Mouse (Mus musculus): ENCODE results near the gene Palld.

The Palld gene

DNA sequence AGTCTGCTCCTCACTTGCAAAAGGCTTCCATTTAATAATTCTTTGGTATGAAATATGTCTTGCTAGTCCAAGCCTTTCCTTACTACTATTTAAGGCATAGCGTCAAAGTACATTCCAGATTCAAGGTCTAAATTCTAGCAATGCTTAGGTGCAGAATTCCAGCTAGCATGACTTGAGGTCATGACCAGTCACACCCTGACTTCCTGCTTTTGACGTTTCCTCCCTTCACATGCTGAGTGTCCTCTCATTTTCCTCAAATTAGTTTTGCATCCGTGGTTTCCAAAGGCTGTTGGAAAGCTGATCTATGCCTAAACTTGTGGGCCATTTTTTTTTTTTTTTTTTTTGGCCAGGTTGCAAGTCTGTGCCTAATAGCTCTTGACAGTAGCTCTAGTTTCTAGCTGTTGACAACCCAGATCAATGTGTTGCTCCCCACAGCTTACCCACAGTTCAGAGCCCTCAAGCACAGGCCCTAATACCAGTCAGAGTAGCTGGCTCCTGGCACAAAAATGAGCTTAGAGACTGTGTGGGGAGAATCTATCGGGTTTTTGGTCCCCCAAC is 327.3 kb downstream of the Palld start:
- DNase-seq: no peak

DNA sequence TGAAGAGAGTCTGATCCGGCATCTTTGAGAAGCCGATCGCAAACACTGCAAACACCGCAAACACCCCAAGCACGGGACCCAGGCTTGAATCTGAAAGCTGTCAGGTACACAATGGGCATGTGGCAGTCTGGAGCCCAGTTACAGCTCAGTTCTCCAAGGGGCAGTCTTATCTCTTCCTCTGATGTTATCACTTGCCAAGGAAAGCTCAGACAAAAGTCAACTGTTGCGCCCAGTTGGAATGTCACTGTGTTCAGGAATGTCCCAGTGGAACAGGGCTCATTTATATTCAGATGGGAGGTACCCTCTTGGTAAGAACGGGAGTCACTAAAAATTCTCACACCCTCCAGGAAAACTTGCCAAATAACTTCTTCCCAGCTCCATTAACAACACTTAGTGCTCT is 328.0 kb downstream of the Palld start:
- no peak for DNase-seq

DNA sequence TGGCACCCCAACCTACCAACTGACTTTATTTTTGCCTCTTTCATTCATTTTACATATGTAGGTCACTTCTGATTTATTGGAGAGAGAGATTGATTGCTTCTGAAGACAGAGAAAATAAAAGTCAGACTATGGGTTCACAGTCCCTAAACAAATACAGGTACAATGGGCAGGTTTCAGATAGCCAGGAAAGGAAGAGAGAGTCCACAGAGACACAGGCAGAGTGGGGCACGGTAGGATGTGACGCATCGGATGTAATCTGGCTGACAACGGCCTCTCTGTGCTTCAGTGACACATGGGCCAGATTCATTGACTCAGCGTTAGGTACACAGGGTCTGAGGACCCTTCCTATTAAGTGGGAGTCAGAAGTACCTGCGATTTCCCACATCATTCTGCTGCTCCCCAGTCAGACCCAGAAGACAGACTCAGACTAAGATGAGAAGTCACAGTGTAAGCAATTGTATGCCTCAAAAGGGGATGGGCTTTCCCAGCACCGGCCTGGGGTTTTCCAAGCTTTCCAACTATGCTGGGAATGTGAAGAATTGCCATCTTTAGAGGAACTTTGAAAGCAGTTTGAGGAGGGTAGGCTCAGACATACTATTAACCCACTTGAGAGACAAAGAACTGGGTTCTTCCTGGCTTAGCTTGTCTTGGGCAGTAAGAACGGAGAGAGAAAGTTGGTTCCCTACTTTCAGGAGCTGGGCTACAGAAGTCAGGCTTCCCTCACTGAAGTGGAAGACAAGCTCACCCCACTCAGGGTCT is 329.1 kb downstream of the Palld start:
- DNase-seq: no peak

DNA sequence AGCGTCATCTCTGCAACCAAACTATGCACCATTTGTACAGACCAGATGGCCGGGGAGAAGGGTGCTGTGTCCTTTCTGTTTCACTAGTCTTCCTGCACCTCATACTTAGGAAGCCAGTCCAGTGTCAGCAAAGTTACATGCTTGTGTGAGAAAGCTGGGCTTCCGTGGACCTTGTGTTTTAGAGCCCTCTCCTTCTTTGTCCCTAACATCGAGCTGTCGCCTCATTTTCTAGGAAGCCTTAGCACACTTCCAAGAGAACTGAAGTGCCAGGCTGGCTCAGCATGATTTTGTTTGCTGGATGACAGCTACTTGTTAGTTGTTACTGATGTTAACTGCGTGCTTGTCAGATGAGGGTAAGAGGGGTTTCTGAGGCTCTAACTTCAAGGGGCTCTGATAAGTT is 329.8 kb downstream of the Palld start:
- DNase-seq: no peak

DNA sequence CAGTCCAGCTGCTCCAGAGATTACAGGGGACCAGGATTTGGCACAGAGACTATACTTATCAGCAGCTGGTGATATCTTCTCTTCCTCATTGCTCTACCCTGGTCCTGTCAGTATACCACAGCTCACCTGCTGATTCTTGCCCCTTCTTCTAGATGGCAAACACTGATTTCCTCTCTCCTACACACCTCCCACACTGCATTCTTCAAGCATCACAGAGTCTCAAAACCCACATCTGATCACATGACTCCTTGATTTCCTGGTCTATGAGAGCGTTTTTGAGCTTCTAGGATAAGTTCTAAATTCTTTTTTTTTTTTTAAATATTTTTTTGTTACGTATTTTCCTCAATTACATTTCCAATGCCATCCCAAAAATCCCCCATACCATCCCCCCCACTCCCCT is 331.9 kb downstream of the Palld start:
- DNase-seq: no peak

DNA sequence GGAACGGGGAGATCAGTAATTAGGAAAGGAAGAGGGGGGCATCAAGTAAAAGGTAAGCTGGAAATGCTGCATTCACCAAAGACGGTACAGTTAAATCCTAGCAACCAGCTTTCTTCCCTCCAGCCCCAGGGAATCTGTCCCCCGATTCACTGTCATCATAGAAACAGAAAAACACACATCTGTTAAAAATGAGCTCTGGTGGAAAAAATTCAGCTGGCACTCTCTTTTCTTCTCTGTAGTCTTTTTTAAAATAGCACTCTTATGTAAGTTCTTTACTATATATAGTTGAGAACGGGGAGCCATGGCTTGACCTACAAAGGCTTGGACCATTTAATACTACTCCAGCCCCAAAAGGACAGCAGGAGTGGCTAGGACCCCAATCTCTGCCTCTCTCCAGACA is 332.8 kb downstream of the Palld start:
- no peak for DNase-seq

DNA sequence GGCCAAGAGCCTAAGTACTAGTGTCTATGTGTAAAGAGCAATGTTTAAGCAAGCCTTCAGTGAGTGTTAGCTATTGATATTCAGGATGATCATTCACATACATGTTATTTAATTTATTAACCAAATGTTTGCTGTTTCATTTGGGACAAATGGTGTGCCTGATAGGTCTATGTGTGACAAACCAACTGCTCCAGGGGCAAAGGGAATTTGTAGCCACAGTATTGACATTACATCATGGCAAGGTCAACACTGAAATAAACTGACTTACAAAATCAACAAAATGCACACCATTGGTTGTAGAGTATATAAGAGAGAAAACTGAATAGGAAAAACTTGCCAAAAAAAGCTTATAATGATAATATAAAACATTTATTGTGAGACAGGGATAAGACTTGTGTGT is 333.3 kb downstream of the Palld start:
- no peak for DNase-seq

DNA sequence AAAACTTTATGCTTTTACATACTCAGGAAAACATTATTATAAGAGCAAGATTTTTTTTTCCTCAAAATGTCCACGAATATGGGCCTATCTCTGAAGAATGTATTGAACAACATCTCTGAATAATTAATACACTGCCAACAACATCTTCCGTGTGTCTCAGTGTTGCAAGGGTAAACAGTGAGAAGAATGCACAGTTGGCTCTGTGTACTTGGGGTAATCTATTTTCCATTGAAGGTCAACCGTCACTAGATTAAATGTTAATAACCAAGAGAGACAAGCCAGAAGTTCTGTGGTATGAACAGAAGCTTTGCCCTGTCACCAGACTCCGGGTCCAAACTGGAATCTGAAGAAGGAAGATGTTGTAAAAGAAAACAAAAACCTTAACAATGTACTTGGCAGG is 339.1 kb downstream of the Palld start:
- no peak for DNase-seq

DNA sequence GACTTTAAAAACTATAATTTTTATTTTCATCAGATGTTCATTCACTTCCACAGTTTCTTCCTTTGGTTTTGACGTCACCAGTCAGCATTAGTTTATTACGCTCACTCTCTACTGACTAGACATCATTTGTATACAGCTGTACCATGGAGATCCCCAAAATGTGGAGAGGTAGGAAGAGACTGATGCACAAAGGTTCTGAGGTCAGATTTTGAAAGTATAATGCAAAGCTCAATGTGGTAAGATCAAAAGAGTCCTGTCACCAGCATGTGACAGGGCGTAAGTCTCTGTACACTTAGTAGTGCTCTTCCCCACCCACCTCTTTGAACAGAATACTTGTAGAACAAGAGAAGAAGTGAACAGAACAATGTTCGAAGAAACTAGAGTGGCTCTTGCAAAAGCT is 339.9 kb downstream of the Palld start:
- DNase-seq: no peak

DNA sequence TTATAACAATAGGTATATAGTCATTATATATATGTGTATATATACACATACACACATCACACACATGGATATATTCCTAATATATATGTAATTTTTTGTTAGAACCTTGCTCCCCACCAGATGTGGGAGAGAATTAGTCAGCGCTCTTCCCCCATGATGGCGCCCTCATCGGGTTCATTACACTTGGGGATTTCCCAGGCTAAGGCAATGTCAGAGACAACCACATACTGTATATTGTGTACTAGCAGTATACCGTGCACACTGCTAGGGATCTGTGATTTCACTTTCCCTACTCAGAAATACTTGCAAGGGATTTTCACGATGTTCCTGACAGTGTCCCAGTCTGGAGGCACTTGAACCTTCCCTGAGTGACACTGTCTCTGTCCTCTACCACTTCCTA is 341.3 kb downstream of the Palld start:
- DNase-seq: no peak

DNA sequence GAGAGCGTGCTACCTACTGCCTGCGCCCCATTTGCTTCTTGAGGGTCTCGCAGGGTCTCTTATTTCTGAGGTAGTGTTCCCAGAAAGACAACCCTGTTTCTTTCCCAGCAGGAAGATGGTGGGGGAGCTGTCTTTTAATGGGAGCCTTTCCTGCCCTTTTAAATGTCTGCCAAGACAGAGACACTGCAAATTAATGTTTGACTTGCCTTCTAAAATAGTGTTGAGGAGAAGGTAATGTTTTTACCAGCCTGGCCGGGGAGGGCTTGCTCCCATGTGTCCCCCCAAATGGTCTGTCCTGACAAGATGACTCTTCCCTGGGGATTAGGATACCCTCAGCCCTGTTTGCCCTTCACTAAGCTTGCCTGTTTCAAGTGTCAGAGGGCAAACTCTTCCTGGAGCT is 342.5 kb downstream of the Palld start:
- no peak for DNase-seq

DNA sequence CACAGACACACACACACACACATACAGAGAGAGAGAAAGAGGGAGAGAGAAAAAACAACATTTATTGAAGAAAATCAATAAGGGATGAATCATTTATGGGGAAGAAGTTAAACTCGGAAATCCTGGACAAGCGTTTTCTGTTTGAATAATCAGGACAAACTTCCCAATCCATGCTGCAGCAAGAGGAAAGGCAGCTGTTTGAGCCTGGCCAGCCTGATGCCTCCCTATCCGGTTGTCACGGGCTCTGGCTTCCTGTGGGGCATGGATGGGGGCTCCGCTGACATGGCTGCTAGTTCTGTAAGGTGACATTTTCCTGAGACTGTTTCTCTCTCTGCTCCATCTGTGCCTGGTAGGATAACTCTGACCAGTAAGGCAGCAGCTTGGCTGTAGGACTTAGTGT is 343.0 kb downstream of the Palld start:
- no peak for DNase-seq

DNA sequence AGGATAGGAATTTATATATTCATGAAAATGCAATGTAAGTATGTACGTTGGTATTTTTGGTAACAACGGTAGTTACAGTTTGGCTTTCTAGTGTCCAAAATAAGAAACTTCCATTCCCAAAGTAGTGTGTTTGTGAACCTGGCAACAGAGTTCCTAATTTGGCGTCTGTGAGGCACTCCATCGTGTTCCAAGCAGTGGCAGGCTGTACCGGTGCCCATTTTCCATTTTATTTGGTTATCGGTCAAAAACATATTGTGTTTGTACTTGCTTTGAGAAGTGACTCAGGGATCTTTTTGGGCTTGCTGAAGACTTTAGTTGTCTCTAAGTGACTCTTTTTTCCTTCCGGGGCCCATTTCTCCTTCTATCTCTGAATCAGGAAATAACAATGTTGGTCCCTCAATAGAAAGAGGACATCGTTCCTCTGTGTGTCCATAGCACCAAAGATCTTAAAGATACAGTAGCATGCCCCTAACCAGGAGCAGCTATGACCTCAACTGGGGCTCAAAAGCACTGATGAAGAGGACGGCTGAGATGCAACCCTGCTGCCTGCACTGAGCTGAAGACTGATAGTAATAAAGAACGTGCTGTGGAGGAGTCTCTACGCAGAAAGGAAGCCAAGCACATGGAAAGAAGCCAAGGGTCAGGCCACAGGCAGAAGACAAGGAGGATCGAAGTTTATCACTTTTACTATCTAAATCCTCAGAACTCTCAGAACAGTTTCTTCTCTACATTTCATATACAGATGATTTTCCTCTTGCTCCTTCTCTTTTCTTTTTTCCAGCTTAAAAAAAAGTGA is 344.2 kb downstream of the Palld start:
- DNase-seq: no peak

DNA sequence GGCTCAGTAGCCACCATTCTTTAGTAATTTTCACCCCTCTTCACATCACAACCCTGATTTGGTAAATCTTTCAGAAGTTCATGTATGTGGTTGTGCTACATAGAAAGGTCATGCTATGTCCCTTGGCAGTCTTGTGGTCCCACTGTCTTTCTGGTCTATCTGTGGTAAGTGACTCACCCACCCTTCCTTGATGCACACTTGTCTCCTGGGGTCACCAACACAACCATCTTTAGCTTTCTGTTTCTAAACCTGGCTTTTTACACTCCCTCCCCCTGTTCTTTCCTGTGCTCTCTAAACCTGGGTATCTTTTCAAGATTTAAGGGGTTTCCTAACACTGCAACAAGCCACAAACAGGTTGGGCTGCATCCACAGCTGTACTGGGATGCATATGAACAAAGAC is 345.5 kb downstream of the Palld start:
- DNase-seq: no peak

DNA sequence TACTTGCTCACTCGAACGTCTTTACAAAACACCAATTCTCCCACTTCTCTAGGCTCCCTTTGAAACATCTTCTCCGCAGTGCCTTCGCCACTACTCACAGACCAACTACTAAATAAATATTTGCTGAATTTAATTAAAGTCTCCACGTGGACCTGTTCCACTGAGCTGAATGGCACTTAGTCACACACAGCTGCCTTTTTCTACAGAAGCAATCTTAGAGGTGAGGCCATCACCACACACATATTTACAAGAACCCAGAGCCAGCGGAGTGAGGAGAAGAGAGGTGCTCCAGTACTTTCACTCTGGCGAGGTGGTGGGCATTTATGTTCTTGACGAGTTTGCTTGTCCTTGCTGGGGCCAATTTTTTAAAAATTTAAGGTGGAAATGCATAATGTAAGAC is 346.3 kb downstream of the Palld start:
- no peak for DNase-seq

DNA sequence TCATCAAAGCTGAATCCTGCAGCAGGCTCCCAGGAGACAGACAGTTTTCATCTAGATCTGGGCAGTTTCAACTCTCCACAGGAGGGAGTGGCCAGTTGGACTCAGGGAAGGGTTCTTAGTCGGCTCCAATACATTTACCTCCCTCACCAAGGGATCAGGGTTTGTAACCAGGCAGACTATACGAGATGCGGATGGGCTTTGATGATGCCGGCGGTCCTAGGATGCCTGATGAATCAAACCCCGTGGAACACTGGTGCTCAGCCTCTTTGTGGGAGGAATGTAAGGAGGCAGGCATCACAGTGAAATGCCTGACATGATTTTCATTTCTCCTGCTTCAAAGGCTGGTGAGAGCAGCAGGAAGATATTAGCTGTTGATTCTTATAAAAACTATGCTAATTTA is 347.1 kb downstream of the Palld start:
- DNase-seq: no peak

DNA sequence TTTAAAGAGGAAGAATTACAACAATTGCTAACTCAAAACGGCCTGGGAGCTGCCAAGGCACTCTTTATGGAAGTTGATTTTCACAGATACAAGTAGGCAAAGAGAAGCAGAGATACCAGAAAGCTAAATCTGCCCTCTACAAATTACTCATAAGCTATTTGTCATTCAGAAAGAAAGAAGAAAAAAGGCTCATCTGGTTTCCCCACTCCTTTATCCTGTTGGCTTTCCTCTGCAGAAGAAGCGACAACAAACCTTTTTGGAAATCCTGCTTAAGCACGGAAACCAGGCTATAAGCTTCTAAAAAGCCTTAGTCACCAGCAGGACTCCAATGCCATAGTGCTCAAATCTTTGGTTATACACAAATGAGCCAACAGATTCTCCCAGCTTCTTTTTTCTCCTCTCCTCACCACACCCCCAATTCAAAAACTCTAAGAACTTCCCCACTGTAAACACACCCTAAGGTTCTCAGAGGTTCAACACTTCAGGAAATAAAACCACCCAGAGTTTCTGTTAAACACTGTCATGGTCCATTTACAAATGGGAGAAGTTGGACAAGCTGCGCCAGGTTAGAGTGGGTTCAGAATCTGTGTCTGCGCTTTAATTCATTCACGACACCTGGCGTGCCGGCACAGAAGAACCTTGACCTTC is 349.6 kb downstream of the Palld start:
- no peak for DNase-seq

DNA sequence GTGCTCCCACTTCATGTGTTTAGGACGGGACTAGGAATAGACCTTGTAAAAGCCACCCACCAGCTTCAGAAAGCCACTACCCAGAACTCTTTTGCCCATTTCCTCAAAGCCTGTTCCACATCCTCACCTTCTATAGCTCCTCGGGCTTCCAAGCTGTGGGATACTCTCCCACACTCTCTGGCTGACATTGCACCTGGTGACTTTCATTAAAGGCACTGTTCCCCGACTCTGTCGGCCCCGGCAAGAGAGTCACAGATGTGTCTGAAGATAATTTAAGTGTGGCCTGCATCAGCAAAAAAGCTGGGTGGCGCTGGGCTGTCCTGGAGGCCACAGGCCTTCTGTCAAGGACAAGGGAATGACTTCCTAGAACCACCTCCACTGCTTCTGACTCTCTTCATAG is 350.3 kb downstream of the Palld start:
- no peak for DNase-seq

DNA sequence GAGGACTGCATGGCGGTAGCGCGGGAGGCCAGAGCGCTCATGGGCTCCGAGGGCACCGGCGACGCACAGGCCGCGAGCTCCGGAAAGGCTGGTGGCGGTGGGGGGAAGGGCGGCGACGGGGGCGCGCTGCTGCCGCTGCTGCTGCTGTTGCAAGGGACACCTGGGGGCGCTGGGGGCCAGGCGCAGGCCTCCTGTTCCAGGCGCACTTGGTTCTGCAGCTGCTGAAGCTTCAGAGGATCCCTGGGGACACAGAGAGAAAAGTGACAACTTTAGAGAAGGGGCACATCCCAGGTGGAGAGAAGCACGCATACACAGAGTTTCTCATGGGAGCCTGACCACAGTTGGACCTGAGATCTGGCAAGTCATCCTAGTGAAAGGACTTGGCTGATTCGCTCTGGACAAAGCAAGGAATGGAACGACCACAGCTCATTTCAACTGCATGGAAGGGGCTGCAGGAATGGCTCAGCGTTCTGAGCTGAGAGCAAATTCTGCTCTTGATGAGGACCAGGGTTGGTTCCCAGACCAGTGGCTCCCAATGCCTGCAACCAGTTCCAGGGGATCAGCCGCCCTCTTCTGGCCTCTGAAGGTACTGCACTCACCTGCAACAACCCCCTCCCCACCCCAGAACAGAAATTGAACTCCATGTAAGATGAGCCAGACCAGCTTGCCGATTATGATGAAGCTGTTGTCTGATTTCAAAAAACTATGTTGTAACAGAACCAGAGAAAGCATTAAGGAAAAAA is 352.3 kb downstream of the Palld start:
- no peak for DNase-seq

DNA sequence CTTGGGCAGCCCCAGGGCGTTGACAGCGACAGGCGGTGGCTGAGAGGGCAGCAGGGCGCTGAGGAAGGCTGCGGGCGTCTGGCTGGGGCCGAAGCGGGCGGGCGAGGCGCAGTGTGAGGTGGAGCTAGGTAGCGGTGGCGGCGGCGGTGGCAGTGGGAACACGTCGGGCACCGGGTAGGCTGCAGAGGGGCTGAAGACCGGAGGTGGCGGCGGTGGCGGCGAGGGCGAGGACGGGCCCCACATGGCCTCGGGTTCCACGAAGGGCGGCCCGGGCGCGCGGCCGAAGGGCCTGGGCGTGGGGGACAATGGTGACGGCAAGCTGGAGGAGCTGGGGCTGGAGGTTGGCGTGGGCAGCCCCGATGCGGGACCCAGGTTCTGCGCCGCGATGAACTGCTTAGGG is 352.9 kb downstream of the Palld start:
- no peak for DNase-seq

DNA sequence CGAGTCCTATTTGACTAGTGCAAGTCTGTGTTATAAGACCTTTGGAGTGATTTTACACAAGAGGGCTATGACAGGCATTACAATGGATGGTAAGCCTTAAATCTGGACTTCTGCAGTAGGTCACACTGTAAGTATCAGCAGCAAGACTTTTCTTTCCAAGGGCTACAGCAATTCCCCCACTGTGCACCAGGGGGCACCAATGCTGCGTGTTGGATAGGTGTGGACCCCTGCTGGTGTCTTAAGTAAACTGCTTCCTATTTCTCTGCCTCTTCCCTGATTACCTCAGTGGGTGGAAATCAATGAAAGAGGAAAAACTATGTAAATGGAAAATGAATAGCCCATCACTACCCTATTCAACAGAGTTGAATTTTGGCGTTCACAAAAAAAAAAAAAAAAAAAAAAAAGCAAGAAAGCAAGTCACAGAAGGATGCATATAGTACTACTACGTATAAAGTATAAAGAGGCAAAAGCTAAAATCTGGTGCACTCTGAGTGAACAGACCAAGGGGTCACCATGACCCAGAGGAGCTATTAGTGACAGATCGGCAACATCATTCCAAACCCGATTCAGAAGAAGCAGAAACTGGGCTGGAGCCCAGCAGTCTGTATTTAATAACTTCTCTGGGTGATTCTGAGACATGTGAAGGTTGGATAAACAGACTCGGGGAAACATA is 362.5 kb downstream of the Palld start:
- peak; percentile 28 to 67 for DNase-seq

DNA sequence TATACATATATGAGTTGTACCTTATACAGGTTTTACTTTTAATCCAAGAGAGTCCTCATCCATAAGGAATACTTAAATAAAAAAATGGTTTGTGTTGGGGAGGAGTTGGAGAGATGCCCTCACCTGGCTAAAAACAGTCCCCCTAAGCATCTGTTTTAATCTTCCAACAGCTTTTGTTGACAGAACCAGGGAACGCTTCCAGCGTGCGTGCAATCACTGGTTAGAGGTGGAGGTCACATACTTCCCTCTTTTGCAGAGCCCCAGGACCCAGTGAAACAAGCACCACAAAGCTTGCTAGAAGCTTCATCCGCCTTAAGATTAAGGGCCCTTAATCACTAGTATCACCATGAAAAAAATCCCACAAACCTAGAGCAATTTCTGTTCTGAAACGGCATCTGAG is 365.0 kb downstream of the Palld start:
- no peak for DNase-seq

DNA sequence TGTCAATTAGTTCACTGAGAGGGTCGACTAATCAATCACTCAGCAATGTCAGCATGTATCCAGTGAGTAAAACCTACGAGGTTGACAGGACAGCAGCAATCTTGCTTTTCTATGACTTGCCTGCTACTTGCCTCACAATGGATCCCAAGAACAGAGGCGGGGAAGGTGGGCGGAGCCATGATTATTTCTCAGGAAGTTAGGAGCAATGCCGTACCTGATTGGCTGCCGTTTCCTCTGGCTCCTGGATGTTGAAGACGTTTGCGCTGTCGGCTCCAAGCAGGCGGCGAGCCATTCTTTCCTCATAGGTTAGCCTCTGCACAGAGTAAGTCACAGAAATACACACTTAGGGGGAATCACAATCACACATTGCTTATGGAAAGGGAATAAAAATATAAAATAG is 367.0 kb downstream of the Palld start:
- no peak for DNase-seq
